Mouse (Mus musculus) brain, embryonic 14.5 days (tissue): Measurements from ENCODE around the gene AI413582. TPM values are rescaled to one million over a fixed set of nuclear protein-coding genes. Genes with fewer than 3 reads are reported as not detected.
A peak's percentile ranks its signal among the peaks of the same experiment; 100 is the strongest.

Experiments
- DNase-seq: peaks from one replicate; pipeline ENCODE4 v3.0.0-alpha.2; 2011; ENCODE audit warnings: low read depth
- CTCF ChIP-seq: fragments of 200-500 bp; IDR thresholded peaks from 2 replicates; pipeline ENCODE4 v1.5.1; 2012; ENCODE audit warnings: inconsistent platforms, mild to moderate bottlenecking, moderate library complexity, borderline replicate concordance; ENCODE audit not compliant: insufficient read depth, insufficient read length; ENCODE audit errors: extremely low read depth
- POLR2A ChIP-seq: fragments of 200-500 bp; IDR thresholded peaks from 2 replicates; pipeline ENCODE4 v1.6.1; 2012; ENCODE audit warnings: mild to moderate bottlenecking, inconsistent platforms, borderline replicate concordance; ENCODE audit not compliant: poor library complexity, insufficient read depth, insufficient read length, severe bottlenecking; ENCODE audit errors: extremely low read depth
- polyA plus RNA-seq: library from polyadenylated mRNA; depleted of rRNA; stranded (reverse); fragments of >200 nt; gene quantifications from 2 replicates; pipeline ENCODE4 v1.2.3, GENCODE M21; 2012

The AI413582 gene
- polyA plus RNA-seq, 1 experiment: 35.8 TPM

DNA sequence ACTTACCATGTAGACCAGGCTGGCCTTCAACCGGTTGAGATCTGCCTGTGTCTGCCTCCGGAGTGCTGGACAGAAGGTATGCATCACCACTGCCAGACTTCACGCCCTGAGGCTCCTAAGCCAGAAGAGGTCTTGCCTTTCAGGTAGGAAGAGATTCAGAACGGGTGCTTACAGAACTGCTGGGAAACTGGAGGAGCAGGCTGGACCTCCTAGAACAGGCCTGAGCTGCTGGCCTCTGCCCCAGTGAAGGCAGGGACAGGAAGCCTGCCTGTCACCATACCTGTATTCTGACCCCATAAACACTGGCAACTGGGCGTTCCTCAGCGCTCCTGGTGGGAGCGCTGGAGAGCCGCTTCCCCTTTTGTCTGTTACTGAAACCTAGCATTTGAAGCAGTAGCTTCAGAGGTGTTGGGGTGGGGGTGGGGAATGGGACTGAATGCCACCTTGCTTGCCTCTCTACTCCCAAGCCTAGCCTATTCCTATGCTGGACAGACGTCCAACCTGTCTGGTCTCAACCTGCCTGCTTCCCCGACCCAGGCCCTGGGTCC is 14.1 kb downstream of the AI413582 start:
- DNase-seq: no peak

DNA sequence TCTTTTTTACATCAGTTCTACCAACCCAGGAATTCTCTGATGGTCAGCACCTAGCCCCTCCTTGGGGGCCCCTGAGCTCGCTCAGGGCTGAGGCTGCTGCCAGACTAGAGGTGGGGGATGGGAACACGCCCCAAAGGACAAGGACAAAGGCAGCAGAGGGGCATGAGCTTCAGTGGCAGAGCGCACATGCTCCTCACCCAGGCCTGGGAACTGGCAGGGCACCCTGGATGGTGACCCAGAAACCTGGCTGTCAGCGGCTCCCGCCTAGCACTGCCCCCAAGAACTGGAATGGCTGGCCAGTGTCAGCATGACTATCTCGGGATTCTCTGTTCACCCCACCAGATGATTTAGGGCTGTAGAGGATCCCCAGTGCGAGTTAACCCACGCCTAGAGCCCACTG is 16.3 kb downstream of the AI413582 start:
- peak; percentile 64 for DNase-seq
- TF ChIP-seq POLR2A (no peak), CTCF (no peak)

More for the DNA sequence above, 14.1 kb downstream of the AI413582 start:
- TF ChIP-seq CTCF (no peak), POLR2A (no peak)

GRCm38 (mm10) chr17:27547253-27547868 is 18.2 kb downstream of the AI413582 start:
- no peak for TF ChIP-seq CTCF
- TF ChIP-seq POLR2A: no peak
- DNase-seq: no peak

- no peak for TF ChIP-seq POLR2A
- no peak for TF ChIP-seq CTCF
- no peak for DNase-seq
Observed at GRCm38 (mm10) chr17:27546574-27547085, 18.9 kb downstream of the AI413582 start.

- DNase-seq: no peak
- TF ChIP-seq POLR2A: no peak
- TF ChIP-seq CTCF: no peak
Observed at GRCm38 (mm10) chr17:27545991-27546390, 19.6 kb downstream of the AI413582 start.

DNA sequence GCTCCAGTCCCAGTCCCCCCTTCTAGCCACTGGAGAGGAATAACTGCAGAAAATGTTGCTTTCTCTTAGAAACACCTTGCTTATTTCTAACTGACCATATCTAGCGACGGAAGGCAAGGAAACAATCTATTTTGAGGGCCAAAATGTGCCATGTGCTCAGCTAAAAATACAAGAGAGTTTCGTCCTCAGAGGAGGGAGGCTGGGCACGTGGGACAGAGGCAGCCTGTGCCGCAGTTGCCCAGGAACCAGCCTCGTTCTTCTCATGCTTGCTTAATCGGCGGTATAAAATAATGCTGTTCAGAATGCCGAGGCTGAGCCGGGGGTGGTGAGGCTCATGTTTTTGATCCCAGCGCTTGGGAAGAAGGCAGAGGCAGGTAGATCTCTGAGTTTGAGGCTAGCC is 21.0 kb downstream of the AI413582 start:
- DNase-seq: no peak
- TF ChIP-seq CTCF: no peak

- TF ChIP-seq CTCF (no peak), POLR2A (no peak)
- DNase-seq: no peak
Observed at GRCm38 (mm10) chr17:27541984-27542383, 23.6 kb downstream of the AI413582 start.

GRCm38 (mm10) chr17:27541261-27541660 is 24.3 kb downstream of the AI413582 start:
- TF ChIP-seq CTCF (no peak), POLR2A (no peak)
- DNase-seq: no peak

GRCm38 (mm10) chr17:27534718-27535117 is 30.8 kb downstream of the AI413582 start:
- TF ChIP-seq CTCF (peak; percentile 100), POLR2A (no peak)
- DNase-seq: peak; percentile 89

DNA sequence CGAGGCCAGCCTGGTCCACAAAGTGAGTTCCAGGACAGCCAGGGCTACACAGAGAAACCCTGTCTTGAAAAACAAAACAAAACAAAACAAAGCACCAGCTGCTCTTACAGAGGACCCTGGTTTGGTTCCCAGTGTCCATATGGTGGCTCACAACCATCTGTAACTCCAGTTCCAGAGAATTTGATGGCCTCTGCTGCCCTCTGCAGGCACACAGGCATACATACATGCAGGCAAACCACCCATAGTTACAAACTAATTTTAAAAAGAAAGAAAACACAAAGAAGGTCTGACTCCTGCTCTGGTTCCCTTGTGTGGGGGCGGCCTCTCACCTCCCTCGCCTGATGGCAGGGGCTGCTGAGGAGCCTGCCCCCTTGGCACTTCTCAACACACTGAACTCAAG is 32.2 kb downstream of the AI413582 start:
- peak; percentile 16; the same call in 1 of the 2 replicates for TF ChIP-seq CTCF
- no peak for TF ChIP-seq POLR2A
- no peak for DNase-seq

- no peak for TF ChIP-seq POLR2A
- TF ChIP-seq CTCF: no peak
- no peak for DNase-seq
Observed at GRCm38 (mm10) chr17:27532095-27532494, 33.5 kb downstream of the AI413582 start.

GRCm38 (mm10) chr17:27528767-27529166 is 36.8 kb downstream of the AI413582 start:
- no peak for TF ChIP-seq POLR2A
- no peak for DNase-seq
